Mouse (Mus musculus) heart, embryonic 13.5 days (tissue): ENCODE data around the gene Isx. TPM values are rescaled to one million over a fixed set of nuclear protein-coding genes. Genes with fewer than 3 reads are reported as not detected.

Source experiments
- polyA plus RNA-seq: library from polyadenylated mRNA; unstranded; fragments of >200 nt; fragmentation: Nextera tagmentation; extraction: Ambion mirVana; gene quantifications from 2 replicates; pipeline ENCODE4 v1.2.1, GENCODE M21; 2015

Isx gene
- polyA plus RNA-seq, 1 experiment from 2014 or later: not detected

Other genes with a start within 250 kb of the Isx start
- gene Hmgxb4, start 120.2 kb downstream of the Isx start, polyA plus RNA-seq: 23.1 and 23.5 TPM in 2 replicates
- gene Tom1, start 160.5 kb downstream of the Isx start, polyA plus RNA-seq: 40.0 and 44.1 TPM in 2 replicates
- 32.8 and 38.1 TPM in 2 replicates for gene Hmox1, start 220.4 kb downstream of the Isx start, polyA plus RNA-seq
- gene Mcm5, start 236.4 kb downstream of the Isx start, polyA plus RNA-seq: 95.6 and 99.9 TPM in 2 replicates